Mouse (Mus musculus) brain, adult 10 weeks (tissue): ENCODE measurements around the gene Tmprss6. TPM values are rescaled to one million over a fixed set of nuclear protein-coding genes. Genes with fewer than 3 reads are reported as not detected.

ENCODE experiments used
- polyA plus RNA-seq: library from polyadenylated mRNA; stranded (reverse); fragments of 350-450 nt; fragmentation: Illumina TruSeq; extraction: RNeasy Lipid Tissue Mini Kit (QIAGEN cat#74804); gene quantifications from one replicate; pipeline ENCODE4 v1.2.3, GENCODE M21; 2015; ENCODE audit warnings: low read depth, low replicate concordance

Gene Tmprss6
- polyA plus RNA-seq: 1.2 TPM

DNA sequence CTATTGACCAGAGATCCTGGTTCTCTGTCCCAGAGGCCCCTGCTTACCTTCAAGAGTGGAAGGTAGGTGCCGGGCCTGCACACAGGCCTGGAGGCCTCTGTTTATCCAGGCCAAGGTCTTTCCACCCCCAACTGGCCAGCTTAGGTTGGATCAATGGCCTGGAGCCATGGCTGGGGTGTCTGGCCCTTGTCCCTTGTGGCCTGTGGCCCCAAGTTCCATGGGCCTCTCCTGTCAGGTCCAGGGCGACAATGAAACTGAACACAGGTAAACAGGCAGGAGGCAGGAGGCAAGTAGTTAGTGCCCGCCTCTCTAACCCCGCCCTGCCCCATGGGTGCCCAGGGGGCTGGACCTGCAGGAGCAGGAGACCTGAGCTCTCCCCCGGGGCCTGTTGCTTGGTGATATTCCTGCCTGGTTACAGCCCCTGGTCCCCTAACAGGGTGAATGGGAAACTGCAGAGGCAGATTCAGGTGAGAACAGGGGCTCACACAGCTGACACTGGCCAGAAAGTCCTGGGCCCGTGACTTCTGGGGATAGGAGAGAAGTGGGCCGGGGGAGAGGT, at the start of gene Tmprss6:
TSS of gene Tmprss6 (minus strand) at position 256 of the 559 bp plus-strand sequence.

DNA sequence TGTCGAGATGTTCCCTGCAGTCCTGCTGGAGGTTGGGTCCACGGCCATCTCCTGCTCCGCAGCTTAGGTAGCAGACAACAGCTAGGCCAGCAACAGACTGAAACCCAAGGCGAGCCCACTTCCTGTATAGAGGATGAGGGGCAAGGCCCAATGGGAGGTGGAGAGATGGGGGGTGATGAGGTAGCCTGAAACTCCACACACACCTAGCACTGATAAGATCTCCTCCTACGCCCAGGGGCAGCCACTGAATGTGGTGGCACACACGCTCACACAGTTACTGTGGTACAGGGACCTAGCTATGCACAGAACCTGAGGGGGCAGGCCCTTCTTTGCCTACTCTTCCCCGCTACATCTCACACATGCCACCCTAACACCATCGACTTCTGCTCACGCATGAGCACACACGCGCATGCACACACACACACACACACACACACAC, 26.6 kb upstream of the Tmprss6 start, which contains the start of gene Il2rb:
TSS of gene Il2rb (minus strand) at position 304 of the 439 bp plus-strand sequence.

DNA sequence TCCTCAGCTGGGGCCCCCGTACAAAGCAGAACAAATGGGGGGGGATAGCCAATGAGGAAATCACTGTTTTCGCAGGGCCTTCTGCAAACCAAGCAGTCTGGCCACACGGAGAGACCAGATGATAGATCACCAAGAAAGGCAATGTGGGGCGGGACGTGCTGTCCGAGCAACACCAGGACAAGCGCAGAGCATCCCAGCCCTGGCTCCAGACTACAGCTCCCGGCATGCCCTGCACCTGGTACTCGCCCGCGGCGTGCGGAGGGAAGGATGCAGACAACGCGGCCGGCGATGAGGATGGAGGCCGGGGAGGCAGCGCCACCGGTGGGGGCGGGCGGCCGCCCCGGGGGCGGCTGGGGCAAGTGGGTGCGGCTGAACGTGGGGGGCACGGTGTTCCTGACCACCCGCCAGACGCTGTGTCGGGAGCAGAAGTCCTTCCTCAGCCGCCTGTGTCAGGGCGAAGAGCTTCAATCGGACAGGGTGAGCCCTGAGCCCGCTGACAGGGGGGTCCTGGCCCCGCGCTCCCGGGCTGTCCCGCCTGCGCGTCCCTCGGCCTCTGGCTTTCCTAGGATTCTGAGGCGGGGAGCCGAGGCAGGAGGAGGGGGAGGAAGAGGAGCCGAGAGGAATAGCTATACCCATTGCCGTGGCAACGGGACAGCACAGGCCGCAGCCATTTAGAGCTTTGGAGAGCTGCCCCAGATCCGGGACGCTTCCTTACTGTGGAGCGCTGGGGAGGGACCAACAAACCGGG, 39.9 kb downstream of the Tmprss6 start, which contains the start of gene Kctd17:
TSS of gene Kctd17 (plus strand) at position 174 of the 748 bp plus-strand sequence.

DNA sequence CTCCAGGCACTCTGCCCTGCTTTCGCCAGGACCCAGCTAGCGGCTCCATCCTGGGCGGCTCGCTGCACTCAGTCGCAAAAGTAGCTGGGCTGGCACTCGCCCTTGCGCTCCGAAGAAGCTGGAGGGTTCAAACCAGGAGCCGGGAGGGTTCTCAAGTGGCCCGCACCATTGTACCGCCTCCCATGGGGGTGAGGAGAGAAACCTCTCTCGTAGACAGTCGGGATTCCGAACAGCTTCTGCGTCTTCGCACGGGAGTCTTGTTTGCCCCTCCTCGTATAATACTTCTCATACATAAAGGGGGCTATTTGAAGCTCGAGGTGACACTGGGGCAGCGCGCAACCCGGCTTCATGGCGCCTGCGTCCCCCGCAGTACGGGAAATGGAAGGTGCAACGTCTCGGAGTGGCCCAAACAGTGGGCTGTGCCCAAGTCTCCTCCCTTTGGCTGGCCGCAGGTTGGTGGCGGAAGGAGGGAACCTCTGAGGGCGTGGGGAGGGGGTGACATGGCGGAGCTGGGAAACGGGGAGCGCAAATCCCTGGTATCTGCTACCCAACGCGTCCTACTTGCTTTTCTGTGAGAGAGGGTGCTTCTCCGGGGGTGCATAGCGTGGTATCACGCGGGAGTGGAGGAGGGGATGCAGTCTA, 62.0 kb downstream of the Tmprss6 start, which contains the start of gene Mpst:
TSS of gene Mpst (plus strand) at position 124 of the 642 bp plus-strand sequence.

DNA sequence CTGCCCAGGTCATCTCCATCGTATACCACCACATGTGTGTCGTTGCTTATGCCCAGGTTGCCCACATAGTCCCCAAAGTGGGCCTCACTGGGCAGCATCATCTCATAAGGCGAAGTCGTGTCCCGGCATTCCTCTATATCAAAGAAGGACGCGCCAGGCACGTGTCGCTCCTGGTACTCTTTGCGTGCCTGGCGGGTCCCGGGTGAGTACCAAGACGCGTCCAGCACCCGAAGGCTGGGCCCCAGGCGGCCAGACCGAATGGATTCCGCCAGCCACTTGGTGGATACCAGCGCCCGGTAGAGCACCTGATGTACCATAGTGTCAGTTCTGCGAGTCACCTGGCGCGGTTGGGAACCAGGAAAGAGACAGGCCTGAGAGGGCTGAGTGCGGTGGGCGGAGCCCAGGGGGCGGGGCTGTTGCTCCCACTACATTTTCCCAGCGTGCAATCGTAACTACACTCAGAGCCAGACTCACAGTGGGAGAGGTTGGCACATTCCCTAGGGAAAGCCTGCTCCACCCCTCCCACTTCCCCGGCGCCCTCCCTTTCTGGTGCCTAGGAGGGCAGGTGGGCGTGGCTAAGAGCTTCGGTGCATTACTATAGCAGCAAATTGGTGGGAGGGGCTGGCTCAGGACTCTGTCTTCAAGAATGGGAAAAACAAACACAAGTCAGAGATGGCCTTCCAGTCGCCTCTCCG, 62.8 kb downstream of the Tmprss6 start, which contains the start of gene Tst:
TSS of gene Tst (minus strand) at position 391 of the 695 bp plus-strand sequence.

DNA sequence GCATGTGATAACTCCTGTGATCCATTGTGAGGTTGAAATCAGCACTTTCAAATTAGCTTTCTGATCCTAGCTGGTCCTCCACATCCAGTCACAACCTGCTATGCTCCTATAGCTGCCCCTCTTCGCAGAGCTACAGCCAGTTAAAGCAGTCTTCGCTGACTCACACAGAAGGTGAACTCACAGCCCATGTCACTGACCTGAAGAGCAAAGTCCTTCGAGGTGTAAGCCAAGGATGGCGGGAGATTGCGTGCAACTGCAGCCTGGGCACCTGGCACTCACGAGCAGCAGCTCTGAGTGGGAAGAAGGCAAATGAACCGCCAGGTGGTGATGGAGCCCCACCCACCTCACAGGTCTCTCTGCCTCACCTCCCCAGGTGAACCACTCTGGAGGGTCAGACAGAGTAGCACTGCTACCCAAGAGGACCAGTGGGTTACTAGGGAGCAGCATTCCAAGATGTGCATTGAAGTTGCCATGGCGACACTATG, 72.9 kb downstream of the Tmprss6 start, which contains the start of gene Tex33:
TSS of gene Tex33 (minus strand) at position 435 of the 485 bp plus-strand sequence.

Other genes with a start within 250 kb of the Tmprss6 start
- gene Ncf4, start 223.8 kb downstream of the Tmprss6 start, polyA plus RNA-seq: 1.6 TPM
- 0.45 TPM for gene Csf2rb2, start 162.9 kb downstream of the Tmprss6 start, polyA plus RNA-seq
- 1.6 TPM for gene Csf2rb, start 142.9 kb downstream of the Tmprss6 start, polyA plus RNA-seq
- gene Tex33, start 72.7 kb downstream of the Tmprss6 start, polyA plus RNA-seq: not detected
- 61.4 TPM for gene Tst, start 62.7 kb downstream of the Tmprss6 start, polyA plus RNA-seq
- 54.0 TPM for gene Mpst, start 62.2 kb downstream of the Tmprss6 start, polyA plus RNA-seq
- 323 TPM for gene Kctd17, start 40.1 kb downstream of the Tmprss6 start, polyA plus RNA-seq
- 0.19 TPM for gene Il2rb, start 26.6 kb upstream of the Tmprss6 start, polyA plus RNA-seq
- gene C1qtnf6, start 62.8 kb upstream of the Tmprss6 start, polyA plus RNA-seq: 2.5 TPM
- gene Sstr3, start 76.1 kb upstream of the Tmprss6 start, polyA plus RNA-seq: 14.2 TPM
- gene Rac2, start 104.1 kb upstream of the Tmprss6 start, polyA plus RNA-seq: 2.7 TPM
- gene Cyth4, start 128.4 kb upstream of the Tmprss6 start, polyA plus RNA-seq: 13.0 TPM